Mouse (Mus musculus) layer of hippocampus, adult 8-10 months (tissue): ENCODE data around the gene Rusc2. TPM values are rescaled to one million over a fixed set of nuclear protein-coding genes. Genes with fewer than 3 reads are reported as not detected.

Experiments used
- DNase-seq, 2 experiments: peaks; one replicate each; pipeline ENCODE4 v3.0.0; 2022; ENCODE audit warnings: low spot score in 2 of 2
- total RNA-seq, 4 experiments: library from RNA; stranded (reverse); gene quantifications; 2 replicates each; pipeline ENCODE4 v1.2.4; 2022

Rusc2 gene
- total RNA-seq, 4 experiments from 2014 or later, result 117 to 120 (median 117) TPM

- DNase-seq, result no peak
Measured at GRCm38 (mm10) chr4:43415221-43416070, 33.7 kb downstream of the Rusc2 start.

GRCm38 (mm10) chr4:43416071-43416490 lies 34.3 kb downstream of the Rusc2 start:
- DNase-seq, result no peak

- DNase-seq, result no peak
Measured at GRCm38 (mm10) chr4:43417269-43418062, 35.7 kb downstream of the Rusc2 start.

- DNase-seq, result no peak
Measured at GRCm38 (mm10) chr4:43418450-43418849, 36.7 kb downstream of the Rusc2 start.

GRCm38 (mm10) chr4:43418973-43419656 lies 37.3 kb downstream of the Rusc2 start:
- no peak for DNase-seq

GRCm38 (mm10) chr4:43419801-43420281 lies 38.1 kb downstream of the Rusc2 start:
- no peak for DNase-seq

GRCm38 (mm10) chr4:43420305-43420704 lies 38.5 kb downstream of the Rusc2 start:
- DNase-seq, result peak; percentile 63 to 85

- no peak for DNase-seq
Measured at GRCm38 (mm10) chr4:43421632-43422240, 40.0 kb downstream of the Rusc2 start.

- DNase-seq, result no peak
Measured at GRCm38 (mm10) chr4:43423267-43423934, 41.6 kb downstream of the Rusc2 start.

GRCm38 (mm10) chr4:43424072-43424471 lies 42.3 kb downstream of the Rusc2 start:
- DNase-seq, result no peak

- DNase-seq, result no peak
Measured at GRCm38 (mm10) chr4:43425197-43425596, 43.4 kb downstream of the Rusc2 start.

GRCm38 (mm10) chr4:43425648-43426380 lies 44.0 kb downstream of the Rusc2 start:
- DNase-seq, result no peak

GRCm38 (mm10) chr4:43426487-43426886 lies 44.7 kb downstream of the Rusc2 start:
- no peak for DNase-seq

GRCm38 (mm10) chr4:43427501-43428179 lies 45.9 kb downstream of the Rusc2 start:
- no peak for DNase-seq

GRCm38 (mm10) chr4:43428180-43428861 lies 46.5 kb downstream of the Rusc2 start:
- DNase-seq, result no peak

- no peak for DNase-seq
Measured at GRCm38 (mm10) chr4:43428946-43429345, 47.2 kb downstream of the Rusc2 start, which contains the start of gene Fam166b. TSS of gene Fam166b (minus strand) at chr4:43429134.

GRCm38 (mm10) chr4:43431690-43432089 lies 49.9 kb downstream of the Rusc2 start:
- DNase-seq, result peak; percentile 68 to 82

- DNase-seq, result no peak
Measured at GRCm38 (mm10) chr4:43432832-43433231, 51.1 kb downstream of the Rusc2 start.

- no peak for DNase-seq
Measured at GRCm38 (mm10) chr4:43441639-43442038, 59.9 kb downstream of the Rusc2 start, which contains the start of gene Tesk1. TSS of gene Tesk1 (plus strand) at chr4:43441939.
